Mouse (Mus musculus): ENCODE measurements around the gene Olfr1362.

Gene Olfr1362

GRCm38 (mm10) chr13:21613922-21614321 is at the start of gene Olfr1362:
TSS of gene Olfr1362 (minus strand) at chr13:21614022.
- no peak for DNase-seq (ENCODE audit: low spot score)

GRCm38 (mm10) chr13:21663286-21663685 is 49.5 kb upstream of the Olfr1362 start, which contains the start of gene Olfr1361:
TSS of gene Olfr1361 (minus strand) at chr13:21663386.
- DNase-seq (ENCODE audit: low spot score): no peak

GRCm38 (mm10) chr13:21642418-21642817 is 28.6 kb upstream of the Olfr1362 start, which contains the start of gene Olfr11:
TSS of gene Olfr11 (minus strand) at chr13:21642518.
- no peak for DNase-seq (ENCODE audit: low spot score)

- no peak for DNase-seq (ENCODE audit: low spot score)
Measured at GRCm38 (mm10) chr13:21591618-21592017, 22.2 kb downstream of the Olfr1362 start.

- no peak for DNase-seq (ENCODE audit: low spot score)
Measured at GRCm38 (mm10) chr13:21581659-21582058, 32.2 kb downstream of the Olfr1362 start, which contains the start of gene Olfr1364. TSS of gene Olfr1364 (minus strand) at chr13:21581759.
